Mouse (Mus musculus): ENCODE results near the gene Mipol1. TPM values are rescaled to one million over a fixed set of nuclear protein-coding genes. Genes with fewer than 3 reads are reported as not detected.

The Mipol1 gene
- polyA plus RNA-seq, 1 experiment from 2014 or later: 10.6 TPM

GRCm38 (mm10) chr12:57536056-57536908 is 306.1 kb downstream of the Mipol1 start:
- WGBS: 2% methylated on average over 25 of the region's 25 CpGs
- H3K4me3 ChIP-seq: no peak overlapping the region
- no peak overlapping the region for H3K4me2 ChIP-seq (replicated peaks)
- H3K36me3 ChIP-seq: no peaks in the 10 kb centered on the region
- no peaks in the 10 kb centered on the region for H3K9me3 ChIP-seq
- no peak overlapping the region for H3K27ac ChIP-seq
- peaks cover 68% of the 10 kb centered on the region for H3K27me3 ChIP-seq
- H3K9ac ChIP-seq: no peak overlapping the region
- no peak for ATAC-seq (ENCODE audit: insufficient number of reproducible peaks, insufficient read depth, low FRiP score, low TSS enrichment)
- H3K4me1 ChIP-seq: peaks cover 13% of the 10 kb centered on the region; the same call in 1 of the 2 replicates

DNA sequence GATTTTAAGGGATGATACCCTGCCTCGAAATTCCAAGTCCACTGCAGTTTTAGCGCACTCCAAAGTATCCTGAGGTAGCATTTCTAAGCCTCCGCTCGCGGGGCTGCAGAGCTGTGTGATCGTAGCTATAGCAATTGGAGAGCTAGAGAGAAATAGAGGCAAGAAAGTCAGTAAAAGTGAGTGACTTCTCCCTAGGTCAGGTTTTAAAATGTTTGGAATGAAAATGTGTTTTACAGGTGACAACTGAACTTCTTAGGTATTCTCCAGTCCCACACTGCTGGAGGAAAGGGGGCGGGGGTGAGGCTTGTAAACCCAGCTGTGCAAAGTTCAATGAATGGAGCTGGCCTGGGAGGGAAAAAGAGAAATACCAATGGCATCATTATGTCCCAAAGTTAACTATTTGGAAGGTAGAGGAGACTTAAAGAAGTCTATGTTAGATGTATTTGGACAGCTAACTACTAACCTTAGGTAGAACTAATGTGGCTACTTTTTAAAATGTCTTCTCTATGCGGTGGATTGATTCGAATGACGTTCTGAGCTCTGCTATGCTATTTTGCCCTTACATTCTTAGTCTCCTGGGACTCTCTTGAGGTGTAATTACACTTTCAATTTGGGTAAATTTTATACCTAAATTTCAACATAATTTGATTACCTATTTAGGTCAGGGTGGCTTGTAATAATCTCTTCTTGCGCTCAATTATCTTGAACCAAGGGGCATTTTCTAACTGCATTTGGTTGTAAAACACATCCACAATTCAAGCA is 306.9 kb downstream of the Mipol1 start:
- Histone ChIP-seq H3K9me3 (no peaks in the 10 kb centered on the region), H3K9ac (no peak overlapping the region), H3K4me2 (replicated peaks) (no peak overlapping the region), H3K4me1 (peaks cover 13% of the 10 kb centered on the region; the same call in 1 of the 2 replicates), H3K27ac (no peak overlapping the region), H3K4me3 (no peak overlapping the region), H3K27me3 (peaks cover 66% of the 10 kb centered on the region), H3K36me3 (no peaks in the 10 kb centered on the region)
- no peak for ATAC-seq (ENCODE audit: insufficient number of reproducible peaks, insufficient read depth, low FRiP score, low TSS enrichment)
- 4% methylated on average over 11 of the region's 11 CpGs for WGBS

DNA sequence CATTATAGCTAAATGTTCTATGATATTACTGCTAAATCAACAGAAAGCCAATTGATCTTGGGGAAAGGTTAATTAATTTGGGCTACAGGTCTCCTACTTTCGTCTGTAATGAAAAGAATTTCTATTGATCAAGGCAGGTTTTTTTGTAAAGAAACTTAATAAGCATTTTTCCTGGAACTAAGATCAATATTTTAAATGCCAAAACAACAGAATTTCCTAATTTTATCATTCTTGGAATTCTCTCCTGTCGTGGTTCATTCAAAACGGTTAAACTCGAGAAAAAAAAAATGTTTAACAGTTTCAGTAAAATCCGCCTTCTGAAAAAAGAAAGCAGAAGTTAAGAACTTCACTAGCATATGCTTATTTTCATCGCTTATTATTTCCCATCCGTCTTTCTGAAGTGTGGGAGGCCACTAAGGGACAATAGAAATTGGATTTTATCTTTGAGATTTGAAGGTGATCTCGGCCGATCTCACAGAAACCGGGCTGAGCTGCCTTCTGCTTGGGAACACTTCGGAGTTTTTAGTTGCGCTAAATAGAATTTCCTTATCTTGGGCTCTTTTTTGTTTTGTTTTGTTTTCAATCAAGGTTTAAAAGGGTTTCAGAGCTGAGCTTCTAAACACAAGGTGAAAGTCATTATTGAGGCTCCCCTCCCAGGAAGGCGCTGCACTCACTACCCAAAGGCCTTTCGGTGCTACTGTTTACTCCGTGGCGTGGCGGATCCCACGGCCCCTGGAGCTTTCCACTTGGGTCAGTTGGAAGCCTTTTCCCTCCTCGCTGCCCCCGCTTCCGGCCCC is 307.8 kb downstream of the Mipol1 start:
- H3K9me3 ChIP-seq: no peaks in the 10 kb centered on the region
- H3K4me1 ChIP-seq: peaks cover 13% of the 10 kb centered on the region; the same call in 1 of the 2 replicates
- ATAC-seq (ENCODE audit: insufficient number of reproducible peaks, insufficient read depth, low FRiP score, low TSS enrichment): no peak
- H3K27me3 ChIP-seq: peaks cover 66% of the 10 kb centered on the region
- H3K36me3 ChIP-seq: no peaks in the 10 kb centered on the region
- H3K9ac ChIP-seq: no peak overlapping the region
- no peak overlapping the region for H3K27ac ChIP-seq
- peak overlapping the region; percentile 42 for H3K4me2 ChIP-seq (replicated peaks)
- H3K4me3 ChIP-seq: peak overlapping the region; percentile 21; the same call in 1 of the 2 replicates
- 1% methylated on average over 21 of the region's 21 CpGs for WGBS

GRCm38 (mm10) chr12:57538588-57539550 is 308.6 kb downstream of the Mipol1 start:
- no peak for ATAC-seq (ENCODE audit: insufficient number of reproducible peaks, insufficient read depth, low FRiP score, low TSS enrichment)
- Histone ChIP-seq H3K4me2 (replicated peaks) (peak overlapping the region; percentile 42), H3K9ac (no peak overlapping the region), H3K27ac (no peak overlapping the region), H3K4me3 (peak overlapping the region; percentile 21), H3K27me3 (peaks cover 65% of the 10 kb centered on the region), H3K9me3 (no peaks in the 10 kb centered on the region), H3K36me3 (no peaks in the 10 kb centered on the region), H3K4me1 (peaks cover 13% of the 10 kb centered on the region; the same call in 1 of the 2 replicates)
- WGBS: under 1% methylated on average over 63 of the region's 63 CpGs

GRCm38 (mm10) chr12:57539551-57539985 is 309.3 kb downstream of the Mipol1 start:
- Histone ChIP-seq H3K36me3 (no peaks in the 10 kb centered on the region), H3K27ac (no peak overlapping the region), H3K9ac (no peak overlapping the region), H3K27me3 (peaks cover 58% of the 10 kb centered on the region), H3K9me3 (no peaks in the 10 kb centered on the region), H3K4me3 (no peak overlapping the region), H3K4me2 (replicated peaks) (no peak overlapping the region), H3K4me1 (peaks cover 11% of the 10 kb centered on the region; the same call in 1 of the 2 replicates)
- ATAC-seq (ENCODE audit: insufficient number of reproducible peaks, insufficient read depth, low FRiP score, low TSS enrichment): no peak
- 2% methylated on average over 10 of the region's 10 CpGs for WGBS

DNA sequence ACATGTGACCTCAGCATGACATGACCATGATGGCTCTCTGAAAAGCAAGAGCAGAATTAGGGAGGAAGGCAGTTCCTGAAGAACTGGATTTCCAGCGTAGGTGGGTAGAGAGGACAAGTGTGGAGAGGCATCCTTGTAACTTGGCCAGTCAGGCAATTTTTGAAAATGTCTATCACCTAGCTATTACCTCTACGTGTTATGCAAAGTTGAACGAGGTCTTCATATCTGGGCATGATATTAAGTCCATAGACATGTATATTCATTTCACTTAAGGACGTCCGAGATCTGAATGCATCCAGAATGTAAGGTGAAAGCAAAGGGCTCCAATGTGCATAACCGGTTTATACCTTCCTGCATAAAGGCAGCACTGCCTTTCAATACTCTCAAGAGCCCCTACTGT is 310.9 kb downstream of the Mipol1 start:
- no peak for ATAC-seq (ENCODE audit: insufficient number of reproducible peaks, insufficient read depth, low FRiP score, low TSS enrichment)
- peaks cover 16% of the 10 kb centered on the region; the same call in 1 of the 2 replicates for H3K4me1 ChIP-seq
- no peaks in the 10 kb centered on the region for H3K36me3 ChIP-seq
- no peaks in the 10 kb centered on the region for H3K9me3 ChIP-seq
- no peak overlapping the region for H3K4me3 ChIP-seq
- H3K27me3 ChIP-seq: peaks cover 56% of the 10 kb centered on the region
- no peak overlapping the region for H3K4me2 ChIP-seq (replicated peaks)
- 7% methylated on average over 6 of the region's 6 CpGs for WGBS
- no peak overlapping the region for H3K9ac ChIP-seq
- H3K27ac ChIP-seq: no peak overlapping the region

DNA sequence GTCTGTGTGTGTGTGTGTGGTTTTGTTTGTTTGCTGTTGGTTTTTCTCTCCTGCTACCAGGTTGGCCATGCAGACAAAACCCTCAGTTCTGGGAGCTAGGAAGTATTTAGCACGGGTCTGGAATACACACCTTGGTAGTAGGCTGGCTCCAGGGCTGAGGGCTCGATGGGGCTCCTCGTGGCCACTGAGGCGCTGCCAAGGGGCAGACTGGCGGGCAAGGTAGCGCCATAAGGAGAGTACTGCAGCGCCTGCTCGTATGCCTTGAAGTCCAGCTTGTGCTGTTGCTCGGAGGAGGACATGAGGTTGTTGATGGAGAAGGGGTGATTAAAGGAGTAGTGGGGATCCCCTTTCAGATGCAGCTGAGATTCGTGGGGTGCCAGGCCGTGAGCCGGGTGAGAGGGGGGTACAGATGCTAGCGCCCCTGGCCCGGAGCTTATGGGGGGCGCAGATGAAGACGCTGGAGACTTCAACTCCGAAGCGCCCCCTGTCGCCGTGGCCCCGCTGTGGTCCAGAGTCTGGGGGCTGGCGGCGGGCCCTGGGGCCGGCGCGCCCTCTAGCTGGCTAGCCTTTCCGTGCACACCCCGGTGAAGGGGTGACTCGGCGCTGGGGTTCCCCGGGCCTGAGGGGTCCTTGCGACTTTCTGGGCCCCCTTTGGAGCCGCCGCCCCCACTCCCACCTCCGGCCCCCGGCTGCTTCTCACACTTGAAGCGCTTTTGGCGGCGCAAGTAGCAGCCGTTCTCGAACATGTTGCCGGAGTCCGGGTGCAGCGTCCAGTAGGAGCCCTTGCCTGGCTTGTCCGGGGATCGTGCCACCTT is 311.9 kb downstream of the Mipol1 start:
- Histone ChIP-seq H3K9ac (no peak overlapping the region), H3K4me2 (replicated peaks) (peak overlapping the region; percentile 33)

GRCm38 (mm10) chr12:57542746-57543626 is 312.8 kb downstream of the Mipol1 start:
- no peak for ATAC-seq (ENCODE audit: insufficient number of reproducible peaks, insufficient read depth, low FRiP score, low TSS enrichment)
- 2% methylated on average over 62 of the region's 63 CpGs for WGBS
- peaks cover 16% of the 10 kb centered on the region; the same call in 1 of the 2 replicates for H3K4me1 ChIP-seq

More for the DNA sequence above, 311.9 kb downstream of the Mipol1 start:
- peaks cover 57% of the 10 kb centered on the region for H3K27me3 ChIP-seq
- H3K4me3 ChIP-seq: peak overlapping the region; percentile 19; the same call in 1 of the 2 replicates
- H3K4me1 ChIP-seq: peaks cover 16% of the 10 kb centered on the region; the same call in 1 of the 2 replicates
- no peak overlapping the region for H3K27ac ChIP-seq
- 2% methylated on average over 46 of the region's 46 CpGs for WGBS
- H3K9me3 ChIP-seq: no peaks in the 10 kb centered on the region
- 0 out of 2 replicates have a peak, but pooled peaks have one; percentile 30 for ATAC-seq (ENCODE audit: insufficient number of reproducible peaks, insufficient read depth, low FRiP score, low TSS enrichment)
- H3K36me3 ChIP-seq: no peaks in the 10 kb centered on the region

GRCm38 (mm10) chr12:57543627-57543991 is 313.4 kb downstream of the Mipol1 start:
- ATAC-seq (ENCODE audit: insufficient number of reproducible peaks, insufficient read depth, low FRiP score, low TSS enrichment): no peak
- H3K9me3 ChIP-seq: no peaks in the 10 kb centered on the region
- 2% methylated on average over 10 of the region's 10 CpGs for WGBS
- H3K36me3 ChIP-seq: no peaks in the 10 kb centered on the region
- peaks cover 69% of the 10 kb centered on the region for H3K27me3 ChIP-seq
- no peak overlapping the region for H3K27ac ChIP-seq
- H3K4me1 ChIP-seq: peaks cover 13% of the 10 kb centered on the region; the same call in 1 of the 2 replicates
- H3K9ac ChIP-seq: no peak overlapping the region
- H3K4me3 ChIP-seq: 0 out of 2 replicates have a peak overlapping the region, but pooled peaks have one; percentile 19
- H3K4me2 ChIP-seq (replicated peaks): no peak overlapping the region

More at GRCm38 (mm10) chr12:57542746-57543626, 312.8 kb downstream of the Mipol1 start:
- Histone ChIP-seq H3K27me3 (peaks cover 63% of the 10 kb centered on the region), H3K9me3 (no peaks in the 10 kb centered on the region), H3K4me3 (peak overlapping the region; percentile 19; the same call in 1 of the 2 replicates), H3K27ac (no peak overlapping the region), H3K36me3 (no peaks in the 10 kb centered on the region), H3K9ac (no peak overlapping the region; the same call in 1 of the 2 replicates), H3K4me2 (replicated peaks) (peak overlapping the region; percentile 33)
